ENCODE assay signal across 26 mouse cellular contexts in the genomic region with DNA sequence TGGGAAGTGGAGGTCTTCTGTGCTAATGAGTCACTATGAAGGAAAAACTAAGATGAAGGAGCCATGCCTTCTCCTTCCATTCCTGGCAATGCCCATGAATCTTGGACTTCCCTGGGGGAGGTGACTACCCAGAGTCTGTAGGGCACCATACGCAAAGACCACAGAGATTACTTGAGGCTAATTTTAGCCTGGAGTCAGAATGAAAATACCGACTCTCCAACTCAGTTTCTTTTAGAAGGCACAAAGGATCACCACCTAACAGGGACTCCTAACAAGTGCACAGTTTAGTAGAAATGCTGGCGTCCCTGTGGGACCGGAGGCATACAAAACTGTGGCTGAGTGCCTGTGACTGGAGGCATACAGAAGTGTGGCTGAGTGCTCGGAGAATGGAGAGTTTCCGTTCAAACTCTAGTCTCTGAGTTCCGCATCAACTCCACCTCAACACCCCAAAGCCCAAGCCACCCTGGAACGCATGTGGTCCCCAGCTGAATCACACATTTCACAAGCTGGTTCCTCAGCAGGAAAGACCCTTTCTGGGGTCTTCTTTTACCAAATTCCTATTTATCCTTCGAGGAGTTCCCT. TPM values are rescaled to one million over a fixed set of nuclear protein-coding genes. Genes with fewer than 3 reads are reported as not detected.
DNase-seq lines count a peak whose midpoint lies in the region; ATAC-seq and TF ChIP-seq lines count a peak whose summit lies in the region.
"Had no signal": no experiment of that assay in that cellular context is flagged by ENCODE, and none has a peak within 500 bp of the region (broad histone marks: within the 10 kb centered on the region; RNA-seq: fewer than 3 reads in every experiment).

No protein-coding gene starts in this region.

- no peak for TF ChIP-seq CTCF in thymus, adult 2 months (IDR thresholded peaks at IDR 0.05; ENCODE audit: borderline replicate concordance, control insufficient read depth, extremely low read depth, insufficient read depth, low read length, poor library complexity)

- no peaks in the 10 kb centered on the region for H3K36me3 ChIP-seq in heart, embryonic 16.5 days (ENCODE audit: control insufficient read depth, insufficient read depth)
- H3K36me3 ChIP-seq in thymus, adult 2 months (ENCODE audit: control insufficient read depth, insufficient read depth, low read length) = peaks cover under 1% of the 10 kb centered on the region; the same call in 1 of the 2 replicates
- H3K36me3 ChIP-seq in splenic B cell, adult 2 months (ENCODE audit: control insufficient read depth, insufficient read depth, low read length, poor library complexity, severe bottlenecking) = peaks cover 4% of the 10 kb centered on the region
- H3K36me3 ChIP-seq: embryonic facial prominence, embryonic 15.5 days; forebrain, embryonic 10.5 days; hindbrain, embryonic 10.5 days; limb, embryonic 12.5 days had no signal

- H3K4me2 ChIP-seq in heart, embryonic 16.5 days (ENCODE audit: low read depth, low read length) = peak overlapping the region; percentile 49
- H3K4me2 ChIP-seq: embryonic facial prominence, embryonic 15.5 days; limb, embryonic 12.5 days; lung, embryonic 14.5 days had no signal

- no peak for TF ChIP-seq POLR2A in thymus, adult 2 months (IDR thresholded peaks at IDR 0.05; ENCODE audit: control insufficient read depth, extremely low read depth, insufficient read depth, low read length, poor library complexity)

- H3K9me3 ChIP-seq in heart, embryonic 16.5 days (replicated peaks; ENCODE audit: control insufficient read depth, low read length) = no peaks in the 10 kb centered on the region
- H3K9me3 ChIP-seq: embryonic facial prominence, embryonic 15.5 days; forebrain, embryonic 10.5 days; hindbrain, embryonic 10.5 days; limb, embryonic 12.5 days had no signal

- no peak overlapping the region for H3K4me3 ChIP-seq in heart, embryonic 16.5 days (ENCODE audit: low read length)
- H3K4me3 ChIP-seq in thymus, adult 2 months (ENCODE audit: control insufficient read depth, insufficient read depth, low read length) = no peak overlapping the region
- H3K4me3 ChIP-seq: embryonic facial prominence, embryonic 15.5 days; forebrain, embryonic 10.5 days; hindbrain, embryonic 10.5 days; limb, embryonic 12.5 days; myocyte had no signal

- peak overlapping the region; percentile 39; the same call in 1 of the 2 replicates for H3K27ac ChIP-seq in heart, embryonic 16.5 days (ENCODE audit: low read length)
- no peak overlapping the region for H3K27ac ChIP-seq in thymus, adult 2 months (ENCODE audit: control insufficient read depth, insufficient read depth, low read length)
- H3K27ac ChIP-seq: embryonic facial prominence, embryonic 15.5 days; forebrain, embryonic 10.5 days; hindbrain, embryonic 10.5 days; limb, embryonic 12.5 days had no signal

- no peak for ATAC-seq in cerebellum, adult (ENCODE audit: insufficient number of reproducible peaks, low FRiP score, low TSS enrichment)
- no peak for ATAC-seq in heart, embryonic 16.5 days (replicated peaks; ENCODE audit: extremely low read depth, insufficient read depth, low FRiP score)
- ATAC-seq: activated CD4-positive, CD25-positive, alpha-beta regulatory T cell, adult 4 months; inflammation-experienced regulatory T-cells, adult 6 months had no signal

- 61% methylated on average over 9 of the region's 9 CpGs for WGBS in heart, embryonic 16.5 days
- WGBS in thymus, adult 2 months = 12% methylated on average over 9 of the region's 9 CpGs

- 0 out of 2 replicates have a peak overlapping the region, but pooled peaks have one; percentile 38 for H3K9ac ChIP-seq in heart, embryonic 16.5 days (ENCODE audit: low read length)
- H3K9ac ChIP-seq: embryonic facial prominence, embryonic 15.5 days; limb, embryonic 12.5 days; lung, embryonic 14.5 days had no signal

- DNase-seq in cerebellum, adult 9-10 months = peak; percentile 4
- DNase-seq in heart, adult 18-20 months = no peak
- DNase-seq in thymus, postnatal 25 days = peak; percentile 36
- no peak for DNase-seq in thymus, adult 2 months
- DNase-seq in splenic B cell, adult 2 months (ENCODE audit: low read depth, low spot score) = peak; percentile 56
- DNase-seq in c-Kit-positive CD71-positive TER-119-positive erythroid progenitor cells, embryonic 14.5 days (ENCODE audit: low spot score) = no peak
- DNase-seq: adrenal gland, postnatal 14 days; cerebellum, postnatal 14 days; embryo, embryonic 11 days; kidney, adult 8-10 months; kidney, postnatal 4 days; lung, embryonic 14.5 days; lung, postnatal 4 days; midbrain, embryonic 14.5 days had no signal

- peaks cover 5% of the 10 kb centered on the region; the same call in 1 of the 2 replicates for H3K27me3 ChIP-seq in heart, embryonic 16.5 days (ENCODE audit: control insufficient read depth, insufficient read depth, low read length)
- no peaks in the 10 kb centered on the region for H3K27me3 ChIP-seq in thymus, adult 2 months (ENCODE audit: control insufficient read depth, insufficient read depth, low read length)
- no peaks in the 10 kb centered on the region for H3K27me3 ChIP-seq in splenic B cell, adult 2 months (ENCODE audit: control insufficient read depth, insufficient read depth, low read length, poor library complexity, severe bottlenecking)

- peaks cover 11% of the 10 kb centered on the region for H3K4me1 ChIP-seq in heart, embryonic 16.5 days (ENCODE audit: control insufficient read depth, insufficient read depth, low read length)
- peaks cover 27% of the 10 kb centered on the region for H3K4me1 ChIP-seq in thymus, adult 2 months (replicated peaks; ENCODE audit: control insufficient read depth, insufficient read depth, low read length)

RNA-seq across cellular contexts. Expression of a gene that starts 4.6 kb away (rescaled TPM):
- 18.1 and 20.5 TPM in 2 replicates for polyA plus RNA-seq in heart, embryonic 16.5 days (2015; fragmentation: Nextera tagmentation; extraction: Ambion mirVana)
- 1 to 10 TPM; 3.6 to 4.9 TPM for total RNA-seq in heart, adult 18-20 months (2021)
- 148 and 157 TPM in 2 replicates for polyA plus RNA-seq in thymus, adult 2 months (2012; rRNA removed)
- polyA plus RNA-seq: myocyte had no signal

RNA-seq across cellular contexts. Expression of a gene that starts 18.8 kb away (rescaled TPM):
- 0.47 and 1.1 TPM in 2 replicates for polyA plus RNA-seq in heart, embryonic 16.5 days (2015; fragmentation: Nextera tagmentation; extraction: Ambion mirVana)
- not detected for total RNA-seq in heart, adult 18-20 months (2021)
- polyA plus RNA-seq in thymus, adult 2 months (2012; rRNA removed) = 0.65 and 0.79 TPM in 2 replicates
- total RNA-seq: adrenal gland, postnatal 14 days; gastrocnemius, postnatal 4 days; layer of hippocampus, postnatal 10 days; neutrophil, adult 5-6 weeks had no signal
- polyA plus RNA-seq: activated CD4-positive, CD25-positive, alpha-beta regulatory T cell, adult 4 months; hindbrain, embryonic 10.5 days; limb, embryonic 12.5 days; lung, embryonic 14.5 days; midbrain, embryonic 14.5 days; myocyte had no signal

Comparison
In these comparisons a context has a peak if more than half of its experiments do, and no peak if none do; other contexts are left out.
1. DNase-seq: peak in cerebellum, adult 9-10 months (single experiment), thymus, postnatal 25 days (single experiment) and splenic B cell, adult 2 months (single experiment); none in heart, adult 18-20 months (0 of 2), thymus, adult 2 months (single experiment) and c-Kit-positive CD71-positive TER-119-positive erythroid progenitor cells, embryonic 14.5 days (single experiment).